Mouse (Mus musculus) thymus, adult 2 months (tissue): ENCODE data around the gene Map7d3. TPM values are rescaled to one million over a fixed set of nuclear protein-coding genes. Genes with fewer than 3 reads are reported as not detected.

Experiments
- DNase-seq: peaks from one replicate; pipeline ENCODE4 v3.0.0; 2021
- H3K27ac ChIP-seq: fragments of 200-500 bp; 2 replicates; pipeline ENCODE4 v1.5.1; 2012; ENCODE audit warnings: low read length, control low read depth; ENCODE audit not compliant: control insufficient read depth, insufficient read depth
- H3K27me3 ChIP-seq: fragments of 200-500 bp; 2 replicates; pipeline ENCODE4 v1.6.1; 2012; ENCODE audit warnings: mild to moderate bottlenecking, low read length, moderate library complexity, mixed read lengths; ENCODE audit not compliant: control insufficient read depth, insufficient read depth
- H3K36me3 ChIP-seq: fragments of 200-500 bp; 2 replicates; pipeline ENCODE4 v1.6.1; 2012; ENCODE audit warnings: mild to moderate bottlenecking, low read length, moderate library complexity; ENCODE audit not compliant: control insufficient read depth, insufficient read depth
- H3K4me1 ChIP-seq: fragments of 200-500 bp; replicated peaks from 2 replicates; pipeline ENCODE4 v1.6.1; 2012; ENCODE audit warnings: low read length; ENCODE audit not compliant: control insufficient read depth, insufficient read depth
- H3K4me3 ChIP-seq: fragments of 200-500 bp; 2 replicates; pipeline ENCODE4 v1.5.1; 2012; ENCODE audit warnings: mild to moderate bottlenecking, low read length, control low read depth, moderate library complexity; ENCODE audit not compliant: control insufficient read depth, insufficient read depth
- CTCF ChIP-seq: fragments of 200-500 bp; IDR thresholded peaks from 2 replicates; pipeline ENCODE4 v1.5.1; 2012; ENCODE audit warnings: mild to moderate bottlenecking, control low read depth, low read length, moderate library complexity, borderline replicate concordance; ENCODE audit not compliant: control insufficient read depth, poor library complexity, insufficient read depth; ENCODE audit errors: extremely low read depth
- POLR2A ChIP-seq: fragments of 200-500 bp; IDR thresholded peaks from 2 replicates; pipeline ENCODE4 v1.6.1; 2012; ENCODE audit warnings: mild to moderate bottlenecking, low read length, control low read depth, moderate library complexity; ENCODE audit not compliant: control insufficient read depth, poor library complexity, insufficient read depth; ENCODE audit errors: extremely low read depth
- WGBS: fragments of 180-500 bp; shearing (Covaris S2); methylation state at CpG from one replicate; pipeline ENCODE4 v1.1.7; 2018; 5-methylcytosine and 5-hydroxymethylcytosine counted together
- polyA plus RNA-seq: library from polyadenylated mRNA; depleted of rRNA; stranded (reverse); fragments of >200 nt; gene quantifications from 2 replicates; pipeline ENCODE4 v1.2.3, GENCODE M21; 2012; rRNA removed

Map7d3 gene
- polyA plus RNA-seq, 1 experiment = not detected

- Histone ChIP-seq H3K4me1 (no peaks in the 10 kb centered on the region), H3K27me3 (no peaks in the 10 kb centered on the region), H3K4me3 (no peak overlapping the region), H3K27ac (no peak overlapping the region), H3K36me3 (no peaks in the 10 kb centered on the region)
- DNase-seq = no peak
- TF ChIP-seq POLR2A (no peak), CTCF (no peak)
- WGBS = 94% methylated on average over 3 of the region's 3 CpGs
Measured at GRCm38 (mm10) chrX:56760257-56760760, 61.8 kb downstream of the Map7d3 start.

GRCm38 (mm10) chrX:56756352-56756751 is 65.8 kb downstream of the Map7d3 start:
- H3K36me3 ChIP-seq = no peaks in the 10 kb centered on the region

GRCm38 (mm10) chrX:56755646-56756045 is 66.5 kb downstream of the Map7d3 start:
- no peaks in the 10 kb centered on the region for H3K4me1 ChIP-seq
- no peak for TF ChIP-seq CTCF
- TF ChIP-seq POLR2A = no peak
- H3K27ac ChIP-seq = no peak overlapping the region
- no peaks in the 10 kb centered on the region for H3K36me3 ChIP-seq
- 8% methylated on average over 2 of the region's 2 CpGs for WGBS
- no peak overlapping the region for H3K4me3 ChIP-seq
- no peaks in the 10 kb centered on the region for H3K27me3 ChIP-seq
- DNase-seq = peak; percentile 3

More at GRCm38 (mm10) chrX:56756352-56756751, 65.8 kb downstream of the Map7d3 start:
- TF ChIP-seq CTCF (no peak), POLR2A (no peak)
- Histone ChIP-seq H3K4me1 (no peaks in the 10 kb centered on the region), H3K27ac (no peak overlapping the region), H3K27me3 (no peaks in the 10 kb centered on the region), H3K4me3 (no peak overlapping the region)
- WGBS = 92% methylated on average over 7 of the region's 7 CpGs
- DNase-seq = no peak

- Histone ChIP-seq H3K36me3 (no peaks in the 10 kb centered on the region), H3K4me3 (no peak overlapping the region)
- WGBS = 93% methylated on average over 8 of the region's 8 CpGs
Measured at GRCm38 (mm10) chrX:56753317-56754289, 68.5 kb downstream of the Map7d3 start.

GRCm38 (mm10) chrX:56752144-56752543 is 70.0 kb downstream of the Map7d3 start:
- Histone ChIP-seq H3K27ac (no peak overlapping the region), H3K36me3 (no peaks in the 10 kb centered on the region), H3K4me1 (no peaks in the 10 kb centered on the region), H3K4me3 (no peak overlapping the region), H3K27me3 (no peaks in the 10 kb centered on the region)
- no peak for DNase-seq
- TF ChIP-seq CTCF (no peak), POLR2A (no peak)
- 83% methylated on average over 6 of the region's 6 CpGs for WGBS

More at GRCm38 (mm10) chrX:56753317-56754289, 68.5 kb downstream of the Map7d3 start:
- Histone ChIP-seq H3K27me3 (no peaks in the 10 kb centered on the region), H3K27ac (no peak overlapping the region), H3K4me1 (no peaks in the 10 kb centered on the region)
- TF ChIP-seq CTCF (no peak), POLR2A (no peak)
- DNase-seq = no peak

GRCm38 (mm10) chrX:56751536-56751935 is 70.6 kb downstream of the Map7d3 start:
- Histone ChIP-seq H3K36me3 (no peaks in the 10 kb centered on the region), H3K27me3 (no peaks in the 10 kb centered on the region), H3K4me1 (no peaks in the 10 kb centered on the region), H3K27ac (no peak overlapping the region), H3K4me3 (no peak overlapping the region)
- WGBS = 45% methylated on average over 4 of the region's 4 CpGs
- no peak for DNase-seq
- no peak for TF ChIP-seq CTCF
- TF ChIP-seq POLR2A = no peak

Other genes starting within 250 kb of the Map7d3 start
- gene Mmgt1, start 224.3 kb downstream of the Map7d3 start, polyA plus RNA-seq = 9.3 and 9.4 TPM in 2 replicates
- 12.4 and 13.2 TPM in 2 replicates for gene Slc9a6, start 212.6 kb downstream of the Map7d3 start, polyA plus RNA-seq
- gene Fhl1, start 90.5 kb downstream of the Map7d3 start, polyA plus RNA-seq = 11.5 and 20.6 TPM in 2 replicates
- gene Adgrg4, start 47.8 kb upstream of the Map7d3 start, polyA plus RNA-seq = not detected in 2 replicates
- gene Brs3, start 220.7 kb upstream of the Map7d3 start, polyA plus RNA-seq = not detected in 2 replicates
- gene Htatsf1, start 231.3 kb upstream of the Map7d3 start, polyA plus RNA-seq = 16.9 and 27.7 TPM in 2 replicates